Mouse (Mus musculus) heart, postnatal 0 days (tissue): ENCODE results near the gene Phactr1. TPM values are rescaled to one million over a fixed set of nuclear protein-coding genes. Genes with fewer than 3 reads are reported as not detected.
"Not testable (repeated sequence)": the region's sequence is repeated elsewhere in the genome, so short reads cannot be mapped to it uniquely, and the experiment has no call there.

Source experiments
- ATAC-seq: fragments of 200-750 bp; cut with Nextera tagmentation; 2 replicates; pipeline ENCODE4 v1.8.0; 2017; ENCODE audit warnings: low read depth, moderate number of reproducible peaks, moderate library complexity; ENCODE audit not compliant: insufficient read depth
- DNase-seq: peaks from one replicate; pipeline ENCODE4 v3.0.0-alpha.2; 2016; ENCODE audit warnings: low spot score
- H3K27ac ChIP-seq: fragments of 300-500 bp; sonication (generic); 2 replicates; pipeline ENCODE4 v1.5.1; 2014; ENCODE audit warnings: low read depth, mild to moderate bottlenecking
- H3K27me3 ChIP-seq: fragments of 300-500 bp; sonication (generic); 2 replicates; pipeline ENCODE4 v1.6.1; 2014; ENCODE audit warnings: low read length, mixed read lengths; ENCODE audit not compliant: control insufficient read depth, insufficient read depth
- H3K36me3 ChIP-seq: fragments of 300-500 bp; sonication (generic); replicated peaks from 2 replicates; pipeline ENCODE4 v1.6.1; 2014; ENCODE audit warnings: low read length, mixed read lengths; ENCODE audit not compliant: control insufficient read depth, insufficient read depth
- H3K4me1 ChIP-seq: fragments of 300-500 bp; sonication (generic); 2 replicates; pipeline ENCODE4 v1.6.1; 2014; ENCODE audit warnings: antibody characterized with exemption; ENCODE audit not compliant: control insufficient read depth, insufficient read depth
- H3K4me2 ChIP-seq: fragments of 300-500 bp; sonication (generic); 2 replicates; pipeline ENCODE4 v1.6.1; 2014; ENCODE audit warnings: low read depth, mild to moderate bottlenecking, low read length, moderate library complexity
- H3K4me3 ChIP-seq: fragments of 300-500 bp; sonication (generic); 2 replicates; pipeline ENCODE4 v1.5.1; 2014; ENCODE audit warnings: low read depth, low read length
- H3K9ac ChIP-seq: fragments of 300-500 bp; sonication (generic); replicated peaks from 2 replicates; pipeline ENCODE4 v1.6.1; 2014; ENCODE audit warnings: low read depth, low read length, mixed read lengths
- H3K9me3 ChIP-seq: fragments of 300-500 bp; sonication (generic); replicated peaks from 2 replicates; pipeline ENCODE4 v1.6.1; 2016; ENCODE audit warnings: low read length; ENCODE audit not compliant: control insufficient read depth
- CTCF ChIP-seq: IDR thresholded peaks from 2 replicates; pipeline ENCODE4 v1.5.1; 2016; ENCODE audit warnings: antibody characterized with exemption, control low read depth, low read depth
- EP300 ChIP-seq: IDR thresholded peaks from 2 replicates; pipeline ENCODE4 v1.6.1; 2016; ENCODE audit warnings: antibody characterized with exemption, low read depth
- WGBS: fragments of 180-500 bp; shearing (Covaris S2); extraction: QIAGEN DNeasy Blood & Tissue Kit; methylation state at CpG from one replicate; pipeline ENCODE4 v1.1.7; 2014; 5-methylcytosine and 5-hydroxymethylcytosine counted together
- polyA plus RNA-seq: library from polyadenylated mRNA; unstranded; fragments of >200 nt; fragmentation: Nextera tagmentation; extraction: Ambion mirVana; gene quantifications from 2 replicates; pipeline ENCODE4 v1.2.1, GENCODE M21; 2015
- total RNA-seq: library from RNA; depleted of rRNA; stranded (reverse); fragments of >200 nt; gene quantifications from 2 replicates; pipeline ENCODE4 v1.2.3, GENCODE M21; 2014; ENCODE audit warnings: low replicate concordance

Phactr1 gene
- total and polyA plus RNA-seq, 2 experiments from 2014 or later, result 1.6 to 4.8 TPM

DNA sequence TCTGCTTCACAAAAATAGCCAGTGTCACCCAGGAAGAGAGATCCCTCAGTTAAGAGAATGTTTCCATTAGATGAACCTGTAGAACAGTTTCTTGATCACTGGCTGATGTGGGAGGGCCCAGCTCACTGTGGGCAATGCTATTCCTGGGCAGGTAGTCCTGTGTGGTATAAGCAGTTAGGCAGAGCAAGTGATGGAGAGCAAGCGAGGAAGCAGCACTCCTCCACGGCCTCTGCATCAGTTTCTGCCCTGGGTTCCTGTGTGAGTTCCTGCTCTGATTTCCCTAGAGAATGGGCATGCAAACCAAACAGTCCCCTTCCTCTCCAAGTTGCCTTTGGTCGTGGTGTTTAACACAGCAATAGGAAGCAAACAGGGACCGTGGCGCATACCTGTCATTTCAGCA, 251.6 kb downstream of the Phactr1 start:
- Histone ChIP-seq H3K4me2 (no peak overlapping the region), H3K27ac (no peak overlapping the region), H3K4me1 (no peaks in the 10 kb centered on the region), H3K9ac (no peak overlapping the region), H3K36me3 (no peaks in the 10 kb centered on the region), H3K27me3 (no peaks in the 10 kb centered on the region), H3K4me3 (no peak overlapping the region), H3K9me3 (0 out of 2 replicates have a peak, but pooled peaks cover 4% of the 10 kb centered on the region)
- TF ChIP-seq CTCF (no peak), EP300 (no peak)
- WGBS, result 89% methylated on average over 5 of the region's 5 CpGs
- DNase-seq, result no peak
- ATAC-seq, result no peak

- TF ChIP-seq CTCF (no peak), EP300 (no peak)
- H3K4me2 ChIP-seq, result no peak overlapping the region
- H3K27me3 ChIP-seq, result no peaks in the 10 kb centered on the region
- H3K27ac ChIP-seq, result no peak overlapping the region
- no peaks in the 10 kb centered on the region for H3K36me3 ChIP-seq
- H3K4me3 ChIP-seq, result no peak overlapping the region
- ATAC-seq (no peak), DNase-seq (no peak)
- no peak overlapping the region for H3K9ac ChIP-seq
- H3K9me3 ChIP-seq, result peaks cover 6% of the 10 kb centered on the region; the same call in 1 of the 2 replicates
- 63% methylated on average over 16 of the region's 16 CpGs for WGBS
- no peaks in the 10 kb centered on the region for H3K4me1 ChIP-seq
Measured at GRCm38 (mm10) chr13:42934538-42935126, 254.2 kb downstream of the Phactr1 start.

- H3K4me3 ChIP-seq, result no peak overlapping the region
- H3K9me3 ChIP-seq, result peaks cover 4% of the 10 kb centered on the region; the same call in 1 of the 2 replicates
- 64% methylated on average over 3 of the region's 3 CpGs for WGBS
- no peak for TF ChIP-seq EP300
- no peak for TF ChIP-seq CTCF
- DNase-seq (no peak), ATAC-seq (no peak)
- no peaks in the 10 kb centered on the region for H3K4me1 ChIP-seq
- H3K9ac ChIP-seq, result no peak overlapping the region
- H3K27ac ChIP-seq, result no peak overlapping the region
- no peaks in the 10 kb centered on the region for H3K36me3 ChIP-seq
- no peaks in the 10 kb centered on the region for H3K27me3 ChIP-seq
- H3K4me2 ChIP-seq, result no peak overlapping the region
Measured at GRCm38 (mm10) chr13:42937871-42938270, 257.4 kb downstream of the Phactr1 start.

DNA sequence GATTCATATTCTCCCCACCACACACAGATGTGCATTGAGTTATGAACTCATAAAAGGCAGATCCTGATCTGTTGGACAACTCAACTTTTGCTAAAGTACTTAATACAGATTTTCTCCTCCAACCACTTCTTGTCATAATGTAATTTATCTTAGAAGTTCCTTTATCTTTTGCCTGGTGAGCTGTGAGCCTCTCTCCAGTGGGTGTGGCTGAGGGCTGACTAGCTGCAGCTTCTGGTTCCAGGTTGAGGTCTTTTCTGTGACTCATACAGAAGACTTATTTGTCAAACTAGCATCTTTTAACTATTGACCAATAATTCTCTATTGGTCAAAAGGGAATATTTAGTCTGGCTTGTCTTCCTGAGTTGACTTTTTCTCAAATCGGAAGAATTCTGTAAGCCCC, 257.9 kb downstream of the Phactr1 start:
- Histone ChIP-seq H3K9me3 (peaks cover 4% of the 10 kb centered on the region; the same call in 1 of the 2 replicates), H3K27me3 (no peaks in the 10 kb centered on the region), H3K4me3 (no peak overlapping the region), H3K27ac (no peak overlapping the region), H3K4me2 (no peak overlapping the region), H3K4me1 (no peaks in the 10 kb centered on the region), H3K9ac (no peak overlapping the region), H3K36me3 (no peaks in the 10 kb centered on the region)
- WGBS, result 90% methylated on average over 1 of the region's 1 CpGs
- DNase-seq (no peak), ATAC-seq (no peak)
- TF ChIP-seq EP300 (no peak), CTCF (no peak)

- no peak overlapping the region for H3K27ac ChIP-seq
Measured at GRCm38 (mm10) chr13:42940271-42940670, 259.8 kb downstream of the Phactr1 start.

GRCm38 (mm10) chr13:42944106-42944505, 263.7 kb downstream of the Phactr1 start:
- H3K4me1 ChIP-seq, result no peaks in the 10 kb centered on the region
- no peak overlapping the region for H3K27ac ChIP-seq
- ATAC-seq (no peak), DNase-seq (no peak)
- H3K36me3 ChIP-seq, result no peaks in the 10 kb centered on the region
- WGBS, result 47% methylated on average over 3 of the region's 3 CpGs
- no peak for TF ChIP-seq CTCF
- TF ChIP-seq EP300, result no peak
- no peak overlapping the region for H3K4me3 ChIP-seq
- H3K4me2 ChIP-seq, result no peak overlapping the region
- H3K9ac ChIP-seq, result no peak overlapping the region
- H3K9me3 ChIP-seq, result peaks cover 4% of the 10 kb centered on the region; the same call in 1 of the 2 replicates
- H3K27me3 ChIP-seq, result no peaks in the 10 kb centered on the region

More at GRCm38 (mm10) chr13:42940271-42940670, 259.8 kb downstream of the Phactr1 start:
- WGBS, result 73% methylated on average over 3 of the region's 3 CpGs
- no peaks in the 10 kb centered on the region for H3K36me3 ChIP-seq
- no peak overlapping the region for H3K9ac ChIP-seq
- H3K9me3 ChIP-seq, result peaks cover 4% of the 10 kb centered on the region; the same call in 1 of the 2 replicates
- DNase-seq, result no peak
- H3K27me3 ChIP-seq, result no peaks in the 10 kb centered on the region
- H3K4me3 ChIP-seq, result no peak overlapping the region
- no peak for TF ChIP-seq EP300
- TF ChIP-seq CTCF, result no peak
- no peak for ATAC-seq
- H3K4me2 ChIP-seq, result no peak overlapping the region
- no peaks in the 10 kb centered on the region for H3K4me1 ChIP-seq

DNA sequence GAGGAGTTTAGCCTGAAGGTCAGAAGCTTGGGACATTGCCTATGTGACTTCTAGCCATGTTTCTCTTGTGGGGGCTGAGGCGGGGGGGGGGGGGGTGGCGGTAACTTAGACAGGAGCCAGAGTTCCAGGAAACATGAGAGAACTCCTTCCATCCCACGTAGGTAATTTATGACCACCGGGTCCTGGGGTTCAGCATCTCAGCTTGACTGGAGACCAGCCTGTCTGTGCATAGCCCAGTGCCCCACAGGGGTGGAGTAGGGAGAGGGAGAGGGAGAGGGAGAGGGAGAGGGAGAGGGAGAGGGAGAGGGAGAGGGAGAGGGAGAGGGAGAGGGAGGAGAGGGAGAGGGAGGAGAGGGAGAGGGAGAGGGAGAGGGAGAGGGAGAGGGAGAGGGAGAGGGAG, 264.8 kb downstream of the Phactr1 start:
- not testable (repeated sequence) for H3K27me3 ChIP-seq, H3K36me3 ChIP-seq, H3K27ac ChIP-seq, DNase-seq, H3K9me3 ChIP-seq, H3K4me2 ChIP-seq, H3K4me3 ChIP-seq, ATAC-seq, H3K4me1 ChIP-seq, H3K9ac ChIP-seq
- 34% methylated on average over 3 of the region's 4 CpGs for WGBS
